ENCODE assay signal across 15 mouse cellular contexts in genomic region chr9:99770696-99771095, GRCm38 (mm10). TPM values are rescaled to one million over a fixed set of nuclear protein-coding genes. Genes with fewer than 3 reads are reported as not detected.
DNase-seq lines count a peak whose midpoint lies in the region; ATAC-seq and TF ChIP-seq lines count a peak whose summit lies in the region.
"Had no signal": no experiment of that assay in that cellular context is flagged by ENCODE, and none has a peak within 500 bp of the region (broad histone marks: within the 10 kb centered on the region; RNA-seq: fewer than 3 reads in every experiment).

No protein-coding gene starts in this region.

- intact Hi-C loops in left cerebral cortex, adult 2 months (cut with DNase I) = loop anchor here (5.0 kb wide), 1 partner anchor 677 kb away; no protein-coding TSS in a partner anchor
- intact Hi-C loops in gastrocnemius, postnatal 14 days (cut with DNase I; ENCODE audit: low total_unique reads) = no loop called here

- WGBS in hindbrain, embryonic 16.5 days = 8% methylated on average over 10 of the region's 10 CpGs
- WGBS in lung, postnatal 0 days = 28% methylated on average over 10 of the region's 10 CpGs

- H3K4me1 ChIP-seq in hindbrain, embryonic 16.5 days (ENCODE audit: control insufficient read depth, insufficient read depth, low read depth, low read length) = peaks cover 3% of the 10 kb centered on the region
- H3K4me1 ChIP-seq in lung, postnatal 0 days (ENCODE audit: insufficient read depth, low read depth, low read length) = no peaks in the 10 kb centered on the region

- no peaks in the 10 kb centered on the region for H3K9me3 ChIP-seq in hindbrain, embryonic 16.5 days (ENCODE audit: control insufficient read depth, low read length)
- H3K9me3 ChIP-seq in lung, postnatal 0 days (ENCODE audit: low read length) = no peaks in the 10 kb centered on the region

- peak; percentile 20 to 41 for DNase-seq in left cerebral cortex, adult 9 months (ENCODE audit: low spot score in 2 of 2)
- DNase-seq in left cerebral cortex, adult 2 months (ENCODE audit: extremely low spot score in 1 of 2, low spot score in 2 of 2) = no peak
- peak; percentile 7 to 19 for DNase-seq in cerebellum, postnatal 10 days
- DNase-seq in retina, embryonic 14.5 days (ENCODE audit: low spot score) = peak; percentile 55
- DNase-seq in yolk sac, embryonic 10.5 days (ENCODE audit: low spot score) = no peak
- DNase-seq in gastrocnemius, postnatal 14 days = no peak
- DNase-seq in lung, postnatal 0 days (ENCODE audit: low spot score) = no peak
- DNase-seq: adrenal gland, postnatal 25 days; lung, adult 2 months had no signal

- no peak overlapping the region for H3K27ac ChIP-seq in left cerebral cortex, adult 2 months
- H3K27ac ChIP-seq in hindbrain, embryonic 16.5 days (ENCODE audit: low read depth, low read length) = no peak overlapping the region
- H3K27ac ChIP-seq in lung, postnatal 0 days (ENCODE audit: low read length) = no peak overlapping the region

- peak overlapping the region; percentile 27; the same call in 1 of the 2 replicates for H3K9ac ChIP-seq in hindbrain, embryonic 16.5 days (ENCODE audit: low read depth, low read length)
- H3K9ac ChIP-seq in lung, postnatal 0 days (replicated peaks; ENCODE audit: low read depth) = no peak overlapping the region

- no peak for ATAC-seq in hindbrain, embryonic 16.5 days
- ATAC-seq in lung, postnatal 0 days = no peak

- H3K4me2 ChIP-seq in hindbrain, embryonic 16.5 days (ENCODE audit: low read length) = peak overlapping the region; percentile 33
- H3K4me2 ChIP-seq in lung, postnatal 0 days (replicated peaks; ENCODE audit: low read depth, low read length) = no peak overlapping the region

- TF ChIP-seq EP300 in lung, postnatal 0 days (IDR thresholded peaks at IDR 0.05) = no peak

- no peak for TF ChIP-seq CTCF in left cerebral cortex, adult 2 months (IDR thresholded peaks at IDR 0.05)
- no peak for TF ChIP-seq CTCF in lung, postnatal 0 days (IDR thresholded peaks at IDR 0.05)

- H3K36me3 ChIP-seq in hindbrain, embryonic 16.5 days (ENCODE audit: control insufficient read depth, insufficient read depth, low read length) = no peaks in the 10 kb centered on the region
- H3K36me3 ChIP-seq in lung, postnatal 0 days (ENCODE audit: insufficient read depth, low read length) = no peaks in the 10 kb centered on the region

- no peak overlapping the region for H3K4me3 ChIP-seq in left cerebral cortex, adult 2 months
- H3K4me3 ChIP-seq in hindbrain, embryonic 16.5 days (ENCODE audit: low read length) = no peak overlapping the region
- no peak overlapping the region for H3K4me3 ChIP-seq in lung, postnatal 0 days (ENCODE audit: low read depth, low read length)
- H3K4me3 ChIP-seq: myocyte had no signal

- no peaks in the 10 kb centered on the region for H3K27me3 ChIP-seq in hindbrain, embryonic 16.5 days (replicated peaks; ENCODE audit: control insufficient read depth, insufficient read depth, low read length)
- no peaks in the 10 kb centered on the region for H3K27me3 ChIP-seq in lung, postnatal 0 days (replicated peaks; ENCODE audit: insufficient read depth, low read length)

RNA-seq across cellular contexts. Expression of gene Cldn18, which starts 53.6 kb away (rescaled TPM):
- total RNA-seq in left cerebral cortex, adult 2 months (2021) = not detected
- polyA plus RNA-seq in hindbrain, embryonic 16.5 days (2015; fragmentation: Nextera tagmentation; extraction: Ambion mirVana) = not detected in 2 replicates
- total RNA-seq in gastrocnemius, postnatal 14 days (2021) = not detected
- polyA plus RNA-seq in lung, postnatal 0 days (2015; fragmentation: Nextera tagmentation; extraction: Ambion mirVana) = 963 and 1,066 TPM in 2 replicates
- total RNA-seq: adrenal gland, postnatal 25 days; granulocyte monocyte progenitor cell, adult 5-6 weeks; hematopoietic stem cell, adult 5-6 weeks; left cerebral cortex, postnatal 36 days had no signal
- polyA plus RNA-seq: embryonic facial prominence, embryonic 14.5 days; myocyte had no signal

Comparison
In these comparisons a context has a peak if more than half of its experiments do, and no peak if none do; other contexts are left out.
1. DNase-seq: peak in left cerebral cortex, adult 9 months (2 of 2), cerebellum, postnatal 10 days (2 of 2) and retina, embryonic 14.5 days (single experiment); none in left cerebral cortex, adult 2 months (0 of 2), yolk sac, embryonic 10.5 days (single experiment), gastrocnemius, postnatal 14 days (single experiment) and lung, postnatal 0 days (single experiment).